Mouse (Mus musculus): ENCODE data around the gene Cryaa.
A peak's percentile ranks its signal among the peaks of the same experiment; 100 is the strongest.

The Cryaa gene

GRCm38 (mm10) chr17:31710455-31710854 is 32.8 kb downstream of the Cryaa start:
- no peak for DNase-seq (ENCODE audit: low spot score)

GRCm38 (mm10) chr17:31713709-31714108 is 36.1 kb downstream of the Cryaa start:
- DNase-seq (ENCODE audit: low spot score) = no peak

- DNase-seq (ENCODE audit: low spot score) = no peak
Observed at GRCm38 (mm10) chr17:31714125-31714524, 36.5 kb downstream of the Cryaa start.

GRCm38 (mm10) chr17:31715006-31715405 is 37.4 kb downstream of the Cryaa start:
- no peak for DNase-seq (ENCODE audit: low spot score)

DNA sequence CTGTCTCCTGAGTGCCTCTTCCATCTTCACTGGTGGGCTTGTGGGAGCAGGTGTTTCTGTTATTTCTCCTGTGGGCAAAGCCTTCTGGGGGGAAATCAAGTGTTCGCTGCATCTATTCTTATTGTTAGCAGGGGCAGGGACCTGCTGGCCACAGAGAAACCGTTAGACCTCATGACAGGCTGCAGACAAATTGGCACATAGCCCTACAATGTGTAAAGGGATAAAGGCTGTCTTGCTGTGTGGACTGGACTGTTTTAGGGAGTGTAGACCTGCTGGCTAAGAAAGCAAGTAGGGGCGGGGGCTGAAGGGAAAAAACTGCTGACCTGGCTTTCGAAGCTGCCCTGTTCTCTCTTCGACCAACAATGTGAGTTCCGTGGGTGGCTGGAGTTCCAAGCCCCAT is 44.0 kb downstream of the Cryaa start:
- DNase-seq (ENCODE audit: low spot score) = no peak

GRCm38 (mm10) chr17:31725366-31725765 is 47.8 kb downstream of the Cryaa start:
- DNase-seq (ENCODE audit: low spot score) = no peak

DNA sequence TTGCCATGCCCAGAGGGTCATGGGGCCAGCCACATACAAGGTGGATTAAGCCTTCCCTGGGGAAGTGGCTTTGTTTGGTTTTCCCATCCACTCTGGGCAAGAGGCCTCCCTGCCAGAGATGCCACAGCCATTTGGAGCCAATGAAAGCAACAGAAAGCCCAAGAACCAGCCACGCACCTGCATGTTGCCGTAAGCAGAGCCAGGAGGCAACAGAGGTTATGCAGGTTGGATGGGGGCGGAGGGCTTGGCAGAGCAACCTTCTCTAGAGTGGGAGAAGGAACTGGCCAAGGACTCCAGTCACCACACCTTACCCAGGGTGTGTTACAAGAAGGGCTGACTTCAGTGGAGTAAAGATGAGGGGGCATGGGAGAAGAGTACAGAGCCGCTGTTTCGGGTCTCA is 48.6 kb downstream of the Cryaa start:
- no peak for DNase-seq (ENCODE audit: low spot score)

DNA sequence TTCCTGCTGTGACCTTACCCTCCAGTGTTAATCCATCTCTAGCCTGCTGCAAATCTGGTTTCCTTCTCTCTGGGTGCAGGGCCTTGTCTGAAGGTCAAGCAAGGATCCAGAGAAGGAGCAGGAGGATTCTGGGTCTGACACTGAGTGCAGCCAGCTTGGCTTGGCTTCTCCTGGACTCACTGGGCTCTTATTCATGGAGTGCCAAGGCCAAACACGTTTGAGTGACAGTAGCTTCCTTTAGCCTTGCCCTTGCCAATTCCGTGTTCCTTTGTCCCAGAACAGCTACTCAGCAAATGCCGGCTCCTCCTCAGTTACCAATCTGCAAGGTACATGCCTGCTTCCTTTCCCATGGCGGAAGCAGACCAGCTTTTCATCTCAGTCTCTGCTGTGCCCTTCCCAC is 49.6 kb downstream of the Cryaa start:
- DNase-seq (ENCODE audit: low spot score) = no peak

DNA sequence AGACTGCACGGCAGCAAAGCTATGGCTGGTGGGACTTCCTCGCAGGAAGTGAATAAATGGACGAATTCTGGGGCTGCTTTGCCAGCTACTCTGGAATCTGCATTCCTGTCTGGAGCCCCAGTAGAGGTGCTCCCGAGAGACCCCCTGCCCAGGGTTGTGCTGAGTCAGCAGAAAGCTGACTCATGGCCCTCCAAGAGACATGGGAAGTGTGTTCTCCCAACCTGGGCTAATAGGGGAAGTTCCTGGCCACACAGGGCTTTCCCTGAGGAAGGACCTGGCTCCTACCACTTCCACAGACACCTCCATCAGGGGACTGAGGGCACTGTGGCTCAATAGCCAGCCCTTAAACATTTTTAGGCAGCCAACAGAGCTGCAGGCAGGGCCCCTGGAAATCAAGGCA is 50.4 kb downstream of the Cryaa start:
- DNase-seq (ENCODE audit: low spot score) = no peak

DNA sequence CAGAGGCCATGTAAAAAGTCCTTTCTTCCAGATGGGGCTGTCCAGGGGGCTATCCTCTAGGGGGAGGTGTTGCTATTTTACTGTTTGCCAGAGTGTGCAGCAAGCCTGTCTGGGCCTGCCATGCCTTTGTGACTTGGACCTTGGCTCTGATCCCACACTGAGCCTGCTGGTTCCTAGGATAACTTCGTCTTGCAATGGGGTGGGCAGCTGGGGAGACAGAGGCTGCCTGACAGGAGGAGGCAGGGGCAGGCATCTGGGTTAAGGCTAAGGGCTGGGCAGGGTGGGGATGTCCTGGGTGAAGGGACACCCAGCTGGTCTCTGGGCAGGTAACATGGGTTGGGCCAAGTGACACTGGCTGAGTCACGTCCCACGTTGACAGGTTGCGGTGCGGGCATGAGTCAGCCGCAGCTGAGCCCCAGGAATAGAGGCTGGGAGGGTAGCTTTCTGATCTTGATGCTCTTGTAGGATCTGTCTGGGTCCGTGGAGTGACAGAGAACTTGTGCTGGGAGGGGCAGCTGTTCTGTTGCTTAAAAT is 51.4 kb downstream of the Cryaa start:
- DNase-seq (ENCODE audit: low spot score) = peak; percentile 80

GRCm38 (mm10) chr17:31731038-31731437 is 53.4 kb downstream of the Cryaa start:
- DNase-seq (ENCODE audit: low spot score) = no peak

All from urinary bladder, postnatal 14 days (tissue).